Mouse (Mus musculus) stomach, postnatal 0 days (tissue): ENCODE data around the gene Slc41a2.
A peak's percentile ranks its signal among the peaks of the same experiment; 100 is the strongest.

Experiments
- CTCF ChIP-seq: IDR thresholded peaks from 2 replicates; pipeline ENCODE4 v1.5.1; 2016; ENCODE audit warnings: antibody characterized with exemption, low read depth, mild to moderate bottlenecking, moderate library complexity
- EP300 ChIP-seq: optimal IDR thresholded peaks from 2 replicates; pipeline ENCODE3; 2016; ENCODE audit warnings: antibody characterized with exemption

DNA sequence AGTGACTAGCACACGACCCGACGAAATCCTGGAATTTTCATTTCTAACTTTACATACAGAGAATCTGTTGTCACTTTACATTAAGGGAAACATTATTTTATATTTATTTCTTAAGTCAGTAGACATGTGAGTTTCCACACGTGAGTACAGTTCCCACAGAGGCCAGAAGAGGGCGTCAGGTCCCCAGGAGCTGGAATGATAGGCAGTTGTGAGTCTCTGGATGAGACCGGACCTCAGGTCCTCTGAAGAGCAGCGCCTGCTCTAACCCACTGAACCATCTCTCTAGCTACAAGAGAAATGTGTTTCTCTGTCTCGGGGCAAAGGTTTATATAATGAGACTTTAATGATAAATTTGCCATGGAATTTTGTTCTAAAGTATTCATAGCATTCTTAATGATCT, 86.3 kb downstream of the Slc41a2 start:
- TF ChIP-seq CTCF (peak; percentile 62), EP300 (no peak)
